Mouse (Mus musculus): Measurements from ENCODE around the gene Atxn10. TPM values are rescaled to one million over a fixed set of nuclear protein-coding genes. Genes with fewer than 3 reads are reported as not detected.

Gene Atxn10
- total and polyA plus RNA-seq, 2 experiments from 2014 or later, result 121 to 141 TPM

- 29% methylated on average over 17 of the region's 17 CpGs for WGBS
- Histone ChIP-seq H3K27me3 (ENCODE audit: control insufficient read depth, insufficient read depth, low read length) (no peaks in the 10 kb centered on the region; the same call in 1 of the 2 replicates), H3K4me3 (ENCODE audit: low read depth, low read length) (peak overlapping the region; percentile 24), H3K9ac (replicated peaks; ENCODE audit: low read depth, low read length) (0 out of 2 replicates have a peak overlapping the region, but pooled peaks have one; percentile 32), H3K4me1 (ENCODE audit: control insufficient read depth, insufficient read depth) (peaks cover 9% of the 10 kb centered on the region; the same call in 1 of the 2 replicates), H3K9me3 (replicated peaks; ENCODE audit: control insufficient read depth, low read length) (0 out of 2 replicates have a peak, but pooled peaks cover 4% of the 10 kb centered on the region), H3K27ac (ENCODE audit: low read depth) (no peak overlapping the region), H3K4me2 (ENCODE audit: low read depth, low read length) (peak overlapping the region; percentile 56), H3K36me3 (replicated peaks; ENCODE audit: control insufficient read depth, insufficient read depth, low read length) (no peaks in the 10 kb centered on the region)
- no peak for DNase-seq (ENCODE audit: low spot score)
- no peak for ATAC-seq (ENCODE audit: insufficient read depth, low read depth)
- no peak for TF ChIP-seq CTCF (IDR thresholded peaks at IDR 0.05; ENCODE audit: low read depth)
- TF ChIP-seq EP300 (IDR thresholded peaks at IDR 0.05; ENCODE audit: low read depth), result no peak
These were observed 37.8 kb upstream of the Atxn10 start for GRCm38 (mm10) chr15:85298167-85298781.

GRCm38 (mm10) chr15:85298946-85299345, 37.1 kb upstream of the Atxn10 start:
- H3K27ac ChIP-seq (ENCODE audit: low read depth), result no peak overlapping the region
- H3K9ac ChIP-seq (replicated peaks; ENCODE audit: low read depth, low read length), result no peak overlapping the region
- no peak overlapping the region for H3K4me2 ChIP-seq (ENCODE audit: low read depth, low read length)

DNA sequence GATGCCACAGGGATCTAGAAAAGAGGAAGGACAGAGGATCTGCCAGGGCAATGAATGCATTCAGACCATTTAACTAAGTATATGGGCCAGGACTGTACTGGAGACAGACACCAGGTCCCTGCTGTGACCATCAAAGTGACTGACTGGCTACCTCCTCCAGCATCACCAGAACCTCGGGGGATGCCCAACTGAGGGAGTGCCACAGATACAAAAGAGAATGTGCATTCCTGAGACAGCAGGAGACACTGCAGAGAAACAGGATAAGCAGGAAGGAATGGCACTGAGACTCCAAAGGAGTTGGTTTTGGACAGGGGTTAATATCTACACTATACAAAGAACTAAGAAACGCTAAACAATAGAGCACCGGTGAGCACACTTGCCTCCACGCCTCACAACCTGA, 32.8 kb upstream of the Atxn10 start:
- Histone ChIP-seq H3K9ac (replicated peaks; ENCODE audit: low read depth, low read length) (no peak overlapping the region), H3K36me3 (replicated peaks; ENCODE audit: control insufficient read depth, insufficient read depth, low read length) (no peaks in the 10 kb centered on the region), H3K4me3 (ENCODE audit: low read depth, low read length) (no peak overlapping the region), H3K27ac (ENCODE audit: low read depth) (no peak overlapping the region), H3K4me2 (ENCODE audit: low read depth, low read length) (no peak overlapping the region), H3K27me3 (ENCODE audit: control insufficient read depth, insufficient read depth, low read length) (no peaks in the 10 kb centered on the region; the same call in 1 of the 2 replicates), H3K4me1 (ENCODE audit: control insufficient read depth, insufficient read depth) (peaks cover 7% of the 10 kb centered on the region; the same call in 1 of the 2 replicates), H3K9me3 (replicated peaks; ENCODE audit: control insufficient read depth, low read length) (peaks cover 13% of the 10 kb centered on the region)
- ATAC-seq (ENCODE audit: insufficient read depth, low read depth), result no peak
- WGBS, result 81% methylated on average over 4 of the region's 4 CpGs
- no peak for DNase-seq (ENCODE audit: low spot score)
- TF ChIP-seq CTCF (IDR thresholded peaks at IDR 0.05; ENCODE audit: low read depth) (no peak), EP300 (IDR thresholded peaks at IDR 0.05; ENCODE audit: low read depth) (no peak)

More at GRCm38 (mm10) chr15:85298946-85299345, 37.1 kb upstream of the Atxn10 start:
- ATAC-seq (ENCODE audit: insufficient read depth, low read depth), result no peak
- Histone ChIP-seq H3K27me3 (ENCODE audit: control insufficient read depth, insufficient read depth, low read length) (no peaks in the 10 kb centered on the region; the same call in 1 of the 2 replicates), H3K4me3 (ENCODE audit: low read depth, low read length) (no peak overlapping the region), H3K36me3 (replicated peaks; ENCODE audit: control insufficient read depth, insufficient read depth, low read length) (no peaks in the 10 kb centered on the region), H3K9me3 (replicated peaks; ENCODE audit: control insufficient read depth, low read length) (0 out of 2 replicates have a peak, but pooled peaks cover 4% of the 10 kb centered on the region), H3K4me1 (ENCODE audit: control insufficient read depth, insufficient read depth) (peaks cover 9% of the 10 kb centered on the region; the same call in 1 of the 2 replicates)
- TF ChIP-seq EP300 (IDR thresholded peaks at IDR 0.05; ENCODE audit: low read depth), result no peak
- 89% methylated on average over 9 of the region's 9 CpGs for WGBS
- no peak for DNase-seq (ENCODE audit: low spot score)

- WGBS, result 87% methylated on average over 4 of the region's 4 CpGs
- TF ChIP-seq EP300 (IDR thresholded peaks at IDR 0.05; ENCODE audit: low read depth) (no peak), CTCF (IDR thresholded peaks at IDR 0.05; ENCODE audit: low read depth) (no peak)
These were observed 32.1 kb upstream of the Atxn10 start for GRCm38 (mm10) chr15:85303976-85304375.

DNA sequence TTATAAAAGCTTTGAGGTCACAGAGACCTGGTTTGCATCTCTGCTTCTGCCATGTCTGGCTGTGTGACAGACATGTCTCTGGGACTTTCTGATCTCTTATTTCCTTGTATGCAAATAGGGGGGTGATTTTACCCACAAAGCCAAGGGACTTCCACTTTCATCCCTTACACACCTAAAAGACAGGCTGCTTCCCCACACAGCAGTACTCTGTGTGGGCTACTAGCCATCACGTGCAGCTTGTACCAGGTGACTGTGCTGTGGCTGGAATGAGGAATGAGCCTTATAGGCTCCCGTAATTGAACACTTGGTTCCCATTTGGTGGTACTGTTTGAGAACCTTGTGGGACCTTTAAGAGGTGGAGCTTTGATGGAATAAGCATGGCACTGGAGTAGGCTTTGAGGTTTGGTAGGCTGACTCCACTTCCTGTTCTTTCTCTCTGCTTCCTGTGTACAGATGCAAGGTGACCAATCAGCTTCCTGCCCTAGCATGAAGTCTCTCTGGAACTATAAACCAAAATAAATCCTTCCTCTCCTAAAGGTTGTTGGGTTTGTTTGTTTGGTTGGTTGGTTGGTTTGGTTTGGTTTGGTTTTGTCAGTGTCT, 28.9 kb upstream of the Atxn10 start:
- ATAC-seq (ENCODE audit: insufficient read depth, low read depth) (no peak), DNase-seq (ENCODE audit: low spot score) (no peak)
- no peaks in the 10 kb centered on the region for H3K4me1 ChIP-seq (ENCODE audit: control insufficient read depth, insufficient read depth)
- no peak overlapping the region for H3K4me3 ChIP-seq (ENCODE audit: low read depth, low read length)
- H3K27ac ChIP-seq (ENCODE audit: low read depth), result no peak overlapping the region
- 86% methylated on average over 2 of the region's 2 CpGs for WGBS
- H3K4me2 ChIP-seq (ENCODE audit: low read depth, low read length), result no peak overlapping the region
- H3K27me3 ChIP-seq (ENCODE audit: control insufficient read depth, insufficient read depth, low read length), result no peaks in the 10 kb centered on the region
- H3K9ac ChIP-seq (replicated peaks; ENCODE audit: low read depth, low read length), result no peak overlapping the region
- TF ChIP-seq CTCF (IDR thresholded peaks at IDR 0.05; ENCODE audit: low read depth) (no peak), EP300 (IDR thresholded peaks at IDR 0.05; ENCODE audit: low read depth) (no peak)
- H3K36me3 ChIP-seq (replicated peaks; ENCODE audit: control insufficient read depth, insufficient read depth, low read length), result no peaks in the 10 kb centered on the region
- H3K9me3 ChIP-seq (replicated peaks; ENCODE audit: control insufficient read depth, low read length), result peaks cover 9% of the 10 kb centered on the region

More at GRCm38 (mm10) chr15:85303976-85304375, 32.1 kb upstream of the Atxn10 start:
- Histone ChIP-seq H3K4me1 (ENCODE audit: control insufficient read depth, insufficient read depth) (0 out of 2 replicates have a peak, but pooled peaks cover under 1% of the 10 kb centered on the region), H3K9ac (replicated peaks; ENCODE audit: low read depth, low read length) (no peak overlapping the region), H3K27me3 (ENCODE audit: control insufficient read depth, insufficient read depth, low read length) (no peaks in the 10 kb centered on the region; the same call in 1 of the 2 replicates), H3K4me3 (ENCODE audit: low read depth, low read length) (no peak overlapping the region), H3K36me3 (replicated peaks; ENCODE audit: control insufficient read depth, insufficient read depth, low read length) (no peaks in the 10 kb centered on the region), H3K4me2 (ENCODE audit: low read depth, low read length) (no peak overlapping the region), H3K9me3 (replicated peaks; ENCODE audit: control insufficient read depth, low read length) (peaks cover 13% of the 10 kb centered on the region), H3K27ac (ENCODE audit: low read depth) (no peak overlapping the region)
- no peak for ATAC-seq (ENCODE audit: insufficient read depth, low read depth)
- DNase-seq (ENCODE audit: low spot score), result no peak

Data from heart, postnatal 0 days (tissue).